Mouse (Mus musculus): ENCODE data around the gene Stx18.

Gene Stx18
- long read RNA-seq, experiment 1, transcript Stx18-203 (11 exons, 3,002 nt) = major isoform, 25 of 33 reads
- long read RNA-seq, experiment 1, partial matches to known transcripts = 5 of 33 reads
- long read RNA-seq, experiment 1, other reads (novel, unspliced or antisense) = 0 of 33 reads
- long read RNA-seq, experiment 2, transcript Stx18-203 (11 exons, 3,002 nt) = major isoform, 41 of 50 reads
- long read RNA-seq, experiment 2, partial matches to known transcripts = 1 of 50 reads
- long read RNA-seq, experiment 2, other reads (novel, unspliced or antisense) = 4 of 50 reads

GRCm38 (mm10) chr5:38038710-38039592 lies at the start of gene Stx18:
Stx18 (plus strand) TSS chr5:38038742.
- intact Hi-C loops (cut with DNase I) = no loop called here

- intact Hi-C loops (cut with DNase I) = no loop called here
Observed at GRCm38 (mm10) chr5:37992346-37992745, 46.2 kb upstream of the Stx18 start.

- intact Hi-C loops (cut with DNase I) = no loop called here
Observed at GRCm38 (mm10) chr5:37998805-37999204, 39.7 kb upstream of the Stx18 start.

- intact Hi-C loops (cut with DNase I) = no loop called here
Observed at GRCm38 (mm10) chr5:38002573-38002972, 36.0 kb upstream of the Stx18 start.

- intact Hi-C loops (cut with DNase I) = no loop called here
Observed at GRCm38 (mm10) chr5:38004746-38005145, 33.8 kb upstream of the Stx18 start.

- intact Hi-C loops (cut with DNase I) = no loop called here
Observed at GRCm38 (mm10) chr5:38006415-38007347, 31.9 kb upstream of the Stx18 start.

- intact Hi-C loops (cut with DNase I) = no loop called here
Observed at GRCm38 (mm10) chr5:38009071-38009470, 29.5 kb upstream of the Stx18 start.

GRCm38 (mm10) chr5:38014916-38015315 lies 23.6 kb upstream of the Stx18 start:
- intact Hi-C loops (cut with DNase I) = no loop called here

- intact Hi-C loops (cut with DNase I) = no loop called here
Observed at GRCm38 (mm10) chr5:38016945-38017344, 21.6 kb upstream of the Stx18 start.

- intact Hi-C loops (cut with DNase I) = no loop called here
Observed at GRCm38 (mm10) chr5:38027656-38028055, 10.9 kb upstream of the Stx18 start.

GRCm38 (mm10) chr5:38038274-38038673 lies 268 bp upstream of the Stx18 start:
- intact Hi-C loops (cut with DNase I) = no loop called here

- intact Hi-C loops (cut with DNase I) = no loop called here
Observed at GRCm38 (mm10) chr5:38039796-38040195, 1.3 kb downstream of the Stx18 start.

GRCm38 (mm10) chr5:38044923-38045322 lies 6.4 kb downstream of the Stx18 start:
- intact Hi-C loops (cut with DNase I) = no loop called here

GRCm38 (mm10) chr5:38048177-38048576 lies 9.6 kb downstream of the Stx18 start:
- intact Hi-C loops (cut with DNase I) = no loop called here

- intact Hi-C loops (cut with DNase I) = no loop called here
Observed at GRCm38 (mm10) chr5:38061051-38061450, 22.5 kb downstream of the Stx18 start.

- intact Hi-C loops (cut with DNase I) = no loop called here
Observed at GRCm38 (mm10) chr5:38062709-38063108, 24.2 kb downstream of the Stx18 start.

- intact Hi-C loops (cut with DNase I) = no loop called here
Observed at GRCm38 (mm10) chr5:38063339-38063738, 24.8 kb downstream of the Stx18 start.

- intact Hi-C loops (cut with DNase I) = no loop called here
Observed at GRCm38 (mm10) chr5:38064043-38064575, 25.6 kb downstream of the Stx18 start.

GRCm38 (mm10) chr5:38064701-38065100 lies 26.2 kb downstream of the Stx18 start:
- intact Hi-C loops (cut with DNase I) = no loop called here

GRCm38 (mm10) chr5:38065454-38065853 lies 26.9 kb downstream of the Stx18 start:
- intact Hi-C loops (cut with DNase I) = no loop called here

GRCm38 (mm10) chr5:38066606-38067005 lies 28.1 kb downstream of the Stx18 start:
- intact Hi-C loops (cut with DNase I) = no loop called here
